Mouse (Mus musculus) neural tube, embryonic 12.5 days (tissue): Measurements from ENCODE around the gene Azi2. TPM values are rescaled to one million over a fixed set of nuclear protein-coding genes. Genes with fewer than 3 reads are reported as not detected.
A peak's percentile ranks its signal among the peaks of the same experiment; 100 is the strongest.

Experiments
- ATAC-seq: fragments of 200-750 bp; cut with Nextera tagmentation; 2 replicates; pipeline ENCODE4 v1.8.0; 2017; ENCODE audit warnings: low read depth, mild to moderate bottlenecking, moderate TSS enrichment, moderate library complexity; ENCODE audit not compliant: low FRiP score
- H3K27ac ChIP-seq: fragments of 300-500 bp; sonication (generic); 2 replicates; pipeline ENCODE4 v1.5.1; 2016
- H3K27me3 ChIP-seq: fragments of 300-500 bp; sonication (generic); replicated peaks from 2 replicates; pipeline ENCODE4 v1.6.1; 2016; ENCODE audit warnings: mild to moderate bottlenecking
- H3K36me3 ChIP-seq: fragments of 300-500 bp; sonication (generic); 2 replicates; pipeline ENCODE4 v1.6.1; 2016; ENCODE audit warnings: mild to moderate bottlenecking
- H3K4me1 ChIP-seq: fragments of 300-500 bp; sonication (generic); 2 replicates; pipeline ENCODE4 v1.6.1; 2016
- H3K4me2 ChIP-seq: fragments of 300-500 bp; sonication (generic); replicated peaks from 2 replicates; pipeline ENCODE4 v1.6.1; 2016; ENCODE audit warnings: mild to moderate bottlenecking
- H3K4me3 ChIP-seq: fragments of 300-500 bp; sonication (generic); 2 replicates; pipeline ENCODE4 v1.5.1; 2016
- H3K9ac ChIP-seq: fragments of 300-500 bp; sonication (generic); 2 replicates; pipeline ENCODE4 v1.6.1; 2016; ENCODE audit warnings: mild to moderate bottlenecking
- H3K9me3 ChIP-seq: fragments of 300-500 bp; sonication (generic); 2 replicates; pipeline ENCODE4 v1.6.1; 2016; ENCODE audit warnings: mild to moderate bottlenecking
- WGBS: fragments of 180-500 bp; shearing (Covaris S2); methylation state at CpG from one replicate; pipeline ENCODE4 v1.1.7; 2016; 5-methylcytosine and 5-hydroxymethylcytosine counted together
- polyA plus RNA-seq: library from polyadenylated mRNA; unstranded; fragments of >200 nt; fragmentation: Nextera tagmentation; extraction: Ambion mirVana; gene quantifications from 2 replicates; pipeline ENCODE4 v1.2.1, GENCODE M21; 2016

The Azi2 gene
- polyA plus RNA-seq, 1 experiment from 2014 or later = 88.1 TPM

GRCm38 (mm10) chr9:118042738-118043137 lies 2.4 kb downstream of the Azi2 start:
- Histone ChIP-seq H3K36me3 (no peaks in the 10 kb centered on the region), H3K9me3 (no peaks in the 10 kb centered on the region), H3K4me3 (no peak overlapping the region), H3K9ac (no peak overlapping the region), H3K4me1 (peaks cover 18% of the 10 kb centered on the region), H3K4me2 (peak overlapping the region; percentile 65; the same call in 1 of the 2 replicates), H3K27me3 (no peaks in the 10 kb centered on the region), H3K27ac (no peak overlapping the region)
- 95% methylated on average over 4 of the region's 4 CpGs for WGBS
- no peak for ATAC-seq

DNA sequence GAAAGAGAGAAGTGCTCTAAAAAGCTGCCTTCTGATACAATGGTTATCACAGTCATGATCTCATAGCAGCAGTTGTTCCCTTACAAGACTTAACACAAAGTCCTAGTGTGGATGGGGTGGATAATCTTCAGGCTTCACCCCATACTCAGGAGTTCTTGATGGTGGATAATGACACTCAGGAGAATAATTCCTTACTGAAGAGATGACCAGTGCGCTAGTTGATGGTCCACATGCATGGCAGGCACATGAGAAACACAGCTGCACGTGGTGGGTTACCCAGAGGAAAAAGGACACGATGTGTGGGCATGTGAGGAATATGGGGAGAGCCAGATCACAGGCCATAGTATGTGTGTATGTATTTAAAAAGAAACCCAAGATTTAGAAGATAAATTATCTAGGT lies 3.3 kb downstream of the Azi2 start:
- ATAC-seq = no peak
- H3K4me3 ChIP-seq = no peak overlapping the region
- H3K9ac ChIP-seq = no peak overlapping the region
- peaks cover 18% of the 10 kb centered on the region for H3K4me1 ChIP-seq
- H3K36me3 ChIP-seq = peaks cover 3% of the 10 kb centered on the region; the same call in 1 of the 2 replicates
- 95% methylated on average over 3 of the region's 3 CpGs for WGBS
- H3K27ac ChIP-seq = no peak overlapping the region
- no peaks in the 10 kb centered on the region for H3K27me3 ChIP-seq
- H3K4me2 ChIP-seq = no peak overlapping the region
- H3K9me3 ChIP-seq = no peaks in the 10 kb centered on the region

GRCm38 (mm10) chr9:118045011-118045533 lies 4.8 kb downstream of the Azi2 start:
- WGBS = 62% methylated on average over 1 of the region's 1 CpGs
- no peak overlapping the region for H3K27ac ChIP-seq

DNA sequence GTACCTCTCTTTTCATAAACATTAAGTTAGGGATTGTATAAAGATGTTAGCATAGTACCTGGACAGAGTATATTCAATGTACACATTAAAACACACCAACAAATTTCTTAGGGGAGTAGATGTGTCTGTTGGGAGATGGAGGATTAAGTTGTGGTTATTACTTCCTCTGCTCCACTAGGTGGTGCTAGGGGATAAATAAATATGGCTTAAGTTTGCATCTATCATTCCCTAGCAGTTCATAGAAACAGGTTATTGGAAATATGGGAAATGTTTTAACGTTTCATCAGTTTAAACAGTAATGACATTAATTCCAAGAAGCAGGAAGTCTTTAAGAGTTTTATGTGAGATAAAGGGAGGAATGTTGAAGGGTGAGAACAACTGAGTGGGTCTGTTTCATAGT lies 13.0 kb downstream of the Azi2 start:
- H3K4me1 ChIP-seq = no peaks in the 10 kb centered on the region
- 55% methylated on average over 1 of the region's 1 CpGs for WGBS
- H3K9ac ChIP-seq = no peak overlapping the region
- H3K36me3 ChIP-seq = peaks cover 43% of the 10 kb centered on the region
- no peaks in the 10 kb centered on the region for H3K9me3 ChIP-seq
- no peak overlapping the region for H3K4me2 ChIP-seq
- H3K4me3 ChIP-seq = no peak overlapping the region
- no peak for ATAC-seq
- no peak overlapping the region for H3K27ac ChIP-seq
- H3K27me3 ChIP-seq = no peaks in the 10 kb centered on the region

More at GRCm38 (mm10) chr9:118045011-118045533, 4.8 kb downstream of the Azi2 start:
- Histone ChIP-seq H3K4me2 (no peak overlapping the region), H3K9me3 (no peaks in the 10 kb centered on the region), H3K4me3 (no peak overlapping the region), H3K4me1 (peaks cover 18% of the 10 kb centered on the region), H3K36me3 (peaks cover 7% of the 10 kb centered on the region), H3K27me3 (no peaks in the 10 kb centered on the region), H3K9ac (no peak overlapping the region)
- ATAC-seq = no peak

- Histone ChIP-seq H3K27me3 (no peaks in the 10 kb centered on the region), H3K36me3 (peaks cover 36% of the 10 kb centered on the region), H3K27ac (no peak overlapping the region), H3K4me2 (no peak overlapping the region), H3K9me3 (no peaks in the 10 kb centered on the region), H3K9ac (no peak overlapping the region), H3K4me1 (no peaks in the 10 kb centered on the region), H3K4me3 (no peak overlapping the region)
- 91% methylated on average over 3 of the region's 3 CpGs for WGBS
- ATAC-seq = no peak
Measured at GRCm38 (mm10) chr9:118059101-118059500, 18.8 kb downstream of the Azi2 start.

GRCm38 (mm10) chr9:118070442-118070841 lies 30.1 kb downstream of the Azi2 start:
- Histone ChIP-seq H3K36me3 (peaks cover 17% of the 10 kb centered on the region), H3K4me3 (no peak overlapping the region), H3K27me3 (no peaks in the 10 kb centered on the region), H3K4me1 (no peaks in the 10 kb centered on the region), H3K9me3 (no peaks in the 10 kb centered on the region), H3K27ac (no peak overlapping the region), H3K9ac (no peak overlapping the region), H3K4me2 (no peak overlapping the region)
- no peak for ATAC-seq
- 94% methylated on average over 6 of the region's 6 CpGs for WGBS

DNA sequence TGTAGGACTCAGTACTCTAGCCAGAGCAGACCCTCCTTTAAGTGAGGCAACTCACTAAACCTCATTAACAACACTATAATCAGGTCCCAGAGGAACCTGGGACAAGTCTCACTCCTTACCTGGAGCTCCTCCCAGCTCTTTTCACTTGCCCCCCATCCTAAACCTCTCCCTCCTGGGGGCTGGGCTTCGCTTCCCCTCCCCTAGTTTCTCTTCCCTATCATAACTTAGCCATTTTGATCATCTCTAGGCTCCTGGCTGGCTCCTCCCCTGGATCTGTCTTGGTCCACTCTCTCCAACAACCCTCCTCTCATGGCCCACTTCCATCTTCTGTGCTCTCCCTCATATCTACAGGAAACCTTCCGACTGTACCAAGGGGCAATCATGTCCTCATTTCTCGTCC lies 31.0 kb downstream of the Azi2 start:
- no peak overlapping the region for H3K4me2 ChIP-seq
- no peaks in the 10 kb centered on the region for H3K27me3 ChIP-seq
- H3K4me1 ChIP-seq = no peaks in the 10 kb centered on the region
- no peak overlapping the region for H3K9ac ChIP-seq
- no peak overlapping the region for H3K27ac ChIP-seq
- no peak for ATAC-seq
- H3K9me3 ChIP-seq = no peaks in the 10 kb centered on the region
- WGBS = 82% methylated on average over 3 of the region's 3 CpGs
- peaks cover 17% of the 10 kb centered on the region for H3K36me3 ChIP-seq
- no peak overlapping the region for H3K4me3 ChIP-seq

DNA sequence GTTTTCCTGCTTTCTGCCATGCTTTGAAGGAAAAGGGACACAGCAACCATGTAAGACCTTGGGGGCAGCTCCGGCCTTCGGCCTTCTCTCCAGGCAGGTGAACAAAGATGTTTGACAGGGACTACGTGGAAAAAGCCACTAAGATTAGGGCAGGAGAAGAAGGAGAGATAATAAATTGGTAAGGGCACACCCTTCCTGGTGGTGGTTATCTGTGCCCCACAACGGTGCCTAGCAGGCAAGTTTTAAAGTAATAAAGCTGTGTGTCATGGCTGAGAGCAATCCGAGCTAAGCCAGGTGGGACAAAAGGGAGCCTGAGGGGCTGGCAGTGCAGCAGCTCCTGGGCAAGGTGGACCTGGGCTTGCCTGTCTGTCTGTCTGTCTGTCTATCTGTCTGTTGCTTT lies 31.8 kb downstream of the Azi2 start:
- no peaks in the 10 kb centered on the region for H3K27me3 ChIP-seq
- no peak overlapping the region for H3K9ac ChIP-seq
- ATAC-seq = no peak
- no peak overlapping the region for H3K27ac ChIP-seq
- no peak overlapping the region for H3K4me2 ChIP-seq
- no peaks in the 10 kb centered on the region for H3K4me1 ChIP-seq
- peaks cover 12% of the 10 kb centered on the region for H3K36me3 ChIP-seq
- H3K4me3 ChIP-seq = no peak overlapping the region
- H3K9me3 ChIP-seq = no peaks in the 10 kb centered on the region
- 73% methylated on average over 5 of the region's 5 CpGs for WGBS

GRCm38 (mm10) chr9:118073358-118073757 lies 33.1 kb downstream of the Azi2 start:
- Histone ChIP-seq H3K27me3 (no peaks in the 10 kb centered on the region), H3K4me3 (no peak overlapping the region), H3K27ac (no peak overlapping the region), H3K9me3 (no peaks in the 10 kb centered on the region), H3K4me1 (no peaks in the 10 kb centered on the region), H3K36me3 (peaks cover 8% of the 10 kb centered on the region; the same call in 1 of the 2 replicates), H3K9ac (no peak overlapping the region), H3K4me2 (no peak overlapping the region)
- 92% methylated on average over 3 of the region's 3 CpGs for WGBS
- ATAC-seq = no peak

GRCm38 (mm10) chr9:118082575-118083431 lies 42.5 kb downstream of the Azi2 start:
- Histone ChIP-seq H3K36me3 (no peaks in the 10 kb centered on the region), H3K4me3 (peak overlapping the region; percentile 24; the same call in 1 of the 2 replicates), H3K4me1 (peaks cover 6% of the 10 kb centered on the region), H3K9ac (peak overlapping the region; percentile 33; the same call in 1 of the 2 replicates), H3K9me3 (no peaks in the 10 kb centered on the region), H3K27me3 (no peaks in the 10 kb centered on the region), H3K4me2 (peak overlapping the region; percentile 57), H3K27ac (no peak overlapping the region)
- 23% methylated on average over 22 of the region's 22 CpGs for WGBS
- peak; percentile 48; the same call in 1 of the 2 replicates for ATAC-seq

DNA sequence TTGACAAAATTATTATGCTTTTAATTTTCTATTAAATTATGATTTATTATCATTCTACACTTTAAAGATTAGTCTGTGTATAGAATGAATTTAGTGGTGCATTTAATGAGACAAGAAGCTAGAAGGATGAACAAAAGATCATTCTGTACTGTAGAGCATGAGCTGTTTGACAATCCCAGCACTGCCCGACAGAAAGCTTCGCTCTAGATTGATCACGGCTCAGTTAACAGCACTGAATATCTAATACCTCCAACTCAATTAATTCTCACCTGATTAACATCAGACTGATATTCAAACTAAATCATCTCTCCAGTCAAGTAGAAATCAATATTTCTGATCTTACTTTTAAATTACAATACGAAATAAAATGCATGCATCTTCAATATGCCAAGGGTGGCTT lies 43.5 kb downstream of the Azi2 start:
- peaks cover 6% of the 10 kb centered on the region for H3K4me1 ChIP-seq
- no peak overlapping the region for H3K4me3 ChIP-seq
- 66% methylated on average over 4 of the region's 4 CpGs for WGBS
- H3K9ac ChIP-seq = no peak overlapping the region
- H3K9me3 ChIP-seq = no peaks in the 10 kb centered on the region
- no peak overlapping the region for H3K27ac ChIP-seq
- H3K36me3 ChIP-seq = no peaks in the 10 kb centered on the region
- ATAC-seq = no peak
- no peaks in the 10 kb centered on the region for H3K27me3 ChIP-seq
- no peak overlapping the region for H3K4me2 ChIP-seq

GRCm38 (mm10) chr9:118099395-118099794 lies 59.1 kb downstream of the Azi2 start:
- no peak overlapping the region for H3K9ac ChIP-seq
- no peak overlapping the region for H3K27ac ChIP-seq
- no peak overlapping the region for H3K4me3 ChIP-seq
- no peak overlapping the region for H3K4me2 ChIP-seq
- no peaks in the 10 kb centered on the region for H3K4me1 ChIP-seq
- no peaks in the 10 kb centered on the region for H3K27me3 ChIP-seq
- WGBS = 69% methylated on average over 4 of the region's 4 CpGs
- no peak for ATAC-seq
- no peaks in the 10 kb centered on the region for H3K9me3 ChIP-seq
- H3K36me3 ChIP-seq = no peaks in the 10 kb centered on the region
